Comparison of ENCODE assay signal across 1 mouse cellular context in the genomic region with DNA sequence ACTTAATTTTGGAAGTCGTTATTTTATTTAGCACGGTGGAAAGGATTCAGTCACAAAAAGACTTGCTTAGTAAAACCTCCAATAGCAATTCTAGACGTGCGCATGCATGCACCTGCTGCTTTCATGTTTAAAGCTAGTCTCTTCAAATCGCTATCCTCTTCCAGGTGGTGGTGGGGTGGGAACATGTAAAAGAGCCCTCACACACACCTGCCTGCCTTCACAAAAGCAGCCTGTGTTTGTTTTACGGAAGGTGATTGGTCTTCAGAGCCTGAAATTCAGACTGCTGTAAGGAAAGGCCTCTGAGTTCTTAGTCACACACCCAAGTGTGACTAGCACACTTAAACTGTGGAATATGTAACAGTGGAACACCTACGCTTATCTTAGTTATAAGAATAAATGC.
TF ChIP-seq lines count a peak whose summit lies in the region.

No protein-coding gene starts in this region.

TF ChIP-seq in CH12.LX, 34 proteins besides CTCF, POLR2A, EP300 and RAD21:
- TF ChIP-seq BHLHE40 (IDR thresholded peaks at IDR 0.05; ENCODE audit: low read depth, low read length) (no peak), TCF12 (IDR thresholded peaks at IDR 0.05; ENCODE audit: low read depth, low read length) (peak; percentile 29; the same call in 1 of the 2 replicates), CHD2 (IDR thresholded peaks at IDR 0.05; ENCODE audit: low read length) (no peak), ZNF384 (IDR thresholded peaks at IDR 0.05; ENCODE audit: low read depth, low read length) (no peak), JUN (IDR thresholded peaks at IDR 0.05; ENCODE audit: insufficient read depth, low read depth, low read length) (no peak), MAZ (IDR thresholded peaks at IDR 0.05; ENCODE audit: low read depth, low read length) (no peak), NRF1 (IDR thresholded peaks at IDR 0.05; ENCODE audit: low read depth, low read length) (no peak), ZKSCAN1 (IDR thresholded peaks at IDR 0.05; ENCODE audit: borderline replicate concordance, low read depth, low read length) (no peak)
